Mouse (Mus musculus): Measurements from ENCODE around the gene Klk5. TPM values are rescaled to one million over a fixed set of nuclear protein-coding genes. Genes with fewer than 3 reads are reported as not detected.

Klk5 gene
- polyA plus RNA-seq, 1 experiment from 2014 or later, result not detected

DNA sequence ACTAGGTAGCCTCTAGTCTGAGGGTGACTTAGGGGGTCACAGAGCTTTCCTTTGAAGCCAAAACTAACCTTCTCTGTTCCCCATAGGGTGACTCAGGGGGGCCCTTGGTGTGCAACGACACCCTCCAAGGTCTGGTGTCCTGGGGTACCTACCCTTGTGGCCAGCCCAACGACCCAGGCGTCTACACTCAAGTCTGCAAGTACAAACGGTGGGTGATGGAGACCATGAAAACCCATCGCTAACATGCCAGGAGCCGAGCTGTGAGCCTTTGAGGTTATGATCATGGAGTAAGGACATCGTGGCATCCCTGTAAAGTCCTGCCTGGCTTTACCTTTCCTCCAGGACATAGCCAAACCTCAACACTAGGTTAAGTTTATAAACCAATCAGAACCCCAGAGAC is 26.6 kb upstream of the Klk5 start:
- H3K4me1 ChIP-seq (ENCODE audit: insufficient read depth), result no peaks in the 10 kb centered on the region
- no peak overlapping the region for H3K4me3 ChIP-seq (ENCODE audit: low read depth, low read length)
- TF ChIP-seq CTCF (IDR thresholded peaks at IDR 0.05; ENCODE audit: low read depth) (no peak), EP300 (IDR thresholded peaks at IDR 0.05; ENCODE audit: low read depth) (no peak)
- no peak overlapping the region for H3K27ac ChIP-seq (ENCODE audit: low read depth)
- WGBS (ENCODE audit: insufficient replicate concordance), result 82% methylated on average over 7 of the region's 7 CpGs
- DNase-seq (no peak), ATAC-seq (no peak)
- H3K9ac ChIP-seq (replicated peaks), result no peak overlapping the region
- no peaks in the 10 kb centered on the region for H3K27me3 ChIP-seq (ENCODE audit: insufficient read depth, low read length)
- H3K4me2 ChIP-seq (ENCODE audit: low read depth, low read length), result no peak overlapping the region
- H3K9me3 ChIP-seq (ENCODE audit: low read length), result no peaks in the 10 kb centered on the region
- no peaks in the 10 kb centered on the region for H3K36me3 ChIP-seq (replicated peaks; ENCODE audit: insufficient read depth, low read length)

DNA sequence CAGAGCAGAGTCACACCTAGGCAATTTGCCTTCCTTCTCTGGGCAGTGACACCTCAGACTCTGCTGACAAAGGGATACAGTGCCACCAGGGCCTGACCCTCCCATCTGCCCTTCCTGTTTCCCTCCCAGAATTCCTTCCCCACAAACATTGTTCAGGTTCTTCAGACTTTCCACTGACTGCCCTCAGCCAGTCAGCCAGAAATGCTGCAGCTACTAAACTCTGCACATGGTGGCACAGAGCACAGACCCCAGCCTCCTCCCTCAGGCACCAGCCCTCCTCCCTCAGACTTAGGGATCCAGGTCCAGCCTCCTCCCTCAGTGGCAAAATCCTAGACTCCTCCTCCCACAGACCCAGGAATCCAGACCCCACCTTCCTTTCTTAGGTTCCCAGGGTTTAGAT is 25.0 kb upstream of the Klk5 start:
- DNase-seq (no peak), ATAC-seq (no peak)
- H3K9ac ChIP-seq (replicated peaks), result no peak overlapping the region
- H3K4me1 ChIP-seq (ENCODE audit: insufficient read depth), result no peaks in the 10 kb centered on the region
- no peaks in the 10 kb centered on the region for H3K9me3 ChIP-seq (ENCODE audit: low read length)
- H3K27me3 ChIP-seq (ENCODE audit: insufficient read depth, low read length), result no peaks in the 10 kb centered on the region
- no peaks in the 10 kb centered on the region for H3K36me3 ChIP-seq (replicated peaks; ENCODE audit: insufficient read depth, low read length)
- H3K4me3 ChIP-seq (ENCODE audit: low read depth, low read length), result no peak overlapping the region
- no peak for TF ChIP-seq CTCF (IDR thresholded peaks at IDR 0.05; ENCODE audit: low read depth)
- no peak for TF ChIP-seq EP300 (IDR thresholded peaks at IDR 0.05; ENCODE audit: low read depth)
- H3K4me2 ChIP-seq (ENCODE audit: low read depth, low read length), result no peak overlapping the region
- no peak overlapping the region for H3K27ac ChIP-seq (ENCODE audit: low read depth)

DNA sequence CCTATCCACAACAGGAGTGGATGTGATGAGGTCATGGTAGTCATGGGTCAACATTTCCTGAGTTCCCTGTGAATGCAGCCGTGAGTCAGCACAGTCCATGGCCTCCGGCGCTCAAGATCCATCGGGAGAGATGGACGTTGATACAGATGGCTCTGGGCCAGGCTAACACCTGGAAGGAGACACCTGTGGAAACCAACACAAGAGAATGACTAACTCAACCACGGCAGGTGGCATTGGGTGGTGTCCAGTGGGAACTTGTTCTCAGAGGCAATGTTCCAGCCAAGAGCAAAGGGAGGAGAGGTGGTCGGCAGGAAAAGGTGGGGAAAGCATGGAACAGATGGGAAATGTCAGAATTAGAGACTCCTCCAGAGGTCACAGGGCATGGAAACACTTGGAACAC is 20.2 kb upstream of the Klk5 start:
- TF ChIP-seq CTCF (IDR thresholded peaks at IDR 0.05; ENCODE audit: low read depth) (no peak), EP300 (IDR thresholded peaks at IDR 0.05; ENCODE audit: low read depth) (no peak)
- H3K4me2 ChIP-seq (ENCODE audit: low read depth, low read length), result no peak overlapping the region
- no peaks in the 10 kb centered on the region for H3K4me1 ChIP-seq (ENCODE audit: insufficient read depth)
- WGBS (ENCODE audit: insufficient replicate concordance), result 80% methylated on average over 7 of the region's 7 CpGs
- no peak overlapping the region for H3K9ac ChIP-seq (replicated peaks)
- H3K9me3 ChIP-seq (ENCODE audit: low read length), result no peaks in the 10 kb centered on the region
- no peak overlapping the region for H3K4me3 ChIP-seq (ENCODE audit: low read depth, low read length)
- no peak for DNase-seq
- no peaks in the 10 kb centered on the region for H3K27me3 ChIP-seq (ENCODE audit: insufficient read depth, low read length)
- no peaks in the 10 kb centered on the region for H3K36me3 ChIP-seq (replicated peaks; ENCODE audit: insufficient read depth, low read length)
- ATAC-seq, result no peak
- no peak overlapping the region for H3K27ac ChIP-seq (ENCODE audit: low read depth)

DNA sequence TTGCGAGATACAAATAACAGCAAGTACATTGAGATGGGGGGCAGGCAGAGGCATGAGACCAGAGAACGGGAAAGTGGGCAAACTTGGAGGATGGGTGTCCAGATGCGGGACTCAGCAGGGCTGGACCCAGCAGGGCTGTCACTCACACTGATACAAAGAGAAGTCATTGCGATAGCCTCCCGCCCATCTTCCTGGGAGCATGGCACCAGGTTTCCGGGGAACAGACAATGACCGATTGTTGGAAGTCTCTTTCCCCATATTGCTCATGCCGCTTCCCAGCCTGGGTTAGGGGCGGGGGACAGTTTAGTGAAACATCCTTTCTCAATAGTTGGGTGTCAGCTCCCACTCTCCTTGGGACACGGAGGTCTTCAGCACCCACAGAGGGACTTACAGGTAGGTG is 17.6 kb upstream of the Klk5 start, which contains the start of gene Klk6:
Gene Klk6 (plus strand): TSS at position 301 of the 400 bp plus-strand sequence.
- no peak within 1 kb of the TSS for H3K9ac ChIP-seq (replicated peaks)
- TF ChIP-seq EP300 (IDR thresholded peaks at IDR 0.05; ENCODE audit: low read depth), result no peak
- TF ChIP-seq CTCF (IDR thresholded peaks at IDR 0.05; ENCODE audit: low read depth), result no peak
- no peaks in the 10 kb centered on the region for H3K27me3 ChIP-seq (ENCODE audit: insufficient read depth, low read length)
- H3K36me3 ChIP-seq (replicated peaks; ENCODE audit: insufficient read depth, low read length), result no peaks in the 10 kb centered on the region
- no peak within 1 kb of the TSS for H3K4me2 ChIP-seq (ENCODE audit: low read depth, low read length)
- no peak for ATAC-seq
- H3K4me1 ChIP-seq (ENCODE audit: insufficient read depth), result no peaks in the 10 kb centered on the region
- H3K9me3 ChIP-seq (ENCODE audit: low read length), result no peaks in the 10 kb centered on the region
- 74% methylated on average over 10 of the region's 10 CpGs for WGBS (ENCODE audit: insufficient replicate concordance)
- no peak for DNase-seq
- H3K27ac ChIP-seq (ENCODE audit: low read depth), result no peak within 1 kb of the TSS
- no peak within 1 kb of the TSS for H3K4me3 ChIP-seq (ENCODE audit: low read depth, low read length)

DNA sequence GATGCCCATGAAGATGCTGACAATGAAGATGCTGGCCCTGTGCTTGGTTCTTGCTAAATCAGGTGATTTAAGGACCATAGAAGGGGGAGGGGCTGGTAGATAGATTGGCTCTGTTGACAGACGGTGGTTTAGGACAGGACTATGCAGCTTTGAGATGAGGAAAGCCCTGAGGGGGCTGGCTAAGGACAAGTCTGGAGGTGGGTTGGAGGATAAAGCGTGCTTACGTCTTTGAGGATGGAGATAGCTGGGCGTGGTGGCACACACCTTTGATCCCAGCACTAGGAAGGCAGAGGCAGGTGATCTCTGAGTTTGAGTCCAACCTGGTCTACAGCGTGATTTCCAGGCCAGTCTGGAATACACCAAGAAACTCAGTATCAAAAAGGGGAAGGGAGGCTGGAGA is 15.7 kb upstream of the Klk5 start:
- Histone ChIP-seq H3K9me3 (ENCODE audit: low read length) (no peaks in the 10 kb centered on the region), H3K4me2 (ENCODE audit: low read depth, low read length) (no peak overlapping the region), H3K9ac (replicated peaks) (no peak overlapping the region), H3K4me1 (ENCODE audit: insufficient read depth) (no peaks in the 10 kb centered on the region), H3K27ac (ENCODE audit: low read depth) (no peak overlapping the region), H3K4me3 (ENCODE audit: low read depth, low read length) (no peak overlapping the region), H3K27me3 (ENCODE audit: insufficient read depth, low read length) (no peaks in the 10 kb centered on the region), H3K36me3 (replicated peaks; ENCODE audit: insufficient read depth, low read length) (no peaks in the 10 kb centered on the region)
- ATAC-seq (no peak), DNase-seq (no peak)
- WGBS (ENCODE audit: insufficient replicate concordance), result 75% methylated on average over 5 of the region's 5 CpGs
- TF ChIP-seq CTCF (IDR thresholded peaks at IDR 0.05; ENCODE audit: low read depth) (no peak), EP300 (IDR thresholded peaks at IDR 0.05; ENCODE audit: low read depth) (no peak)

DNA sequence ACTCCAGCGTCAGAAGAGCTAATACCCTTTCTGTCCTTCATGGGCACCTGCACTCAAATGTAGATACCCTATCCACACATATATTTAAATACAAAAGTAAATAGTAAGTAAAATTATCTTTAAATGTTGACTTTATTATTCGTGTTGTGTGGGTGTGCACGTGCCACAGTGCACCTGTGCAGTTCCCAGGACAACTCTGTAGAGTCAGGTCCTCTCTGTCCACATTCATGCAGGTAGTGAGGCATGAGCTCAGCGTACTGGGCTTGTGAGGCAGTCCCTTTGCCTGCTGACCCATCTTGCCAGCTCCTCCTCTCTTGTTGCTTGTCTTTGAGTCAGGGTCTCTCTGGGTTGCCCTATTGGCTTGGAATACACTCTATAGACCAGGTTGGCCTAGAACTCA is 14.1 kb upstream of the Klk5 start:
- 71% methylated on average over 4 of the region's 4 CpGs for WGBS (ENCODE audit: insufficient replicate concordance)
- Histone ChIP-seq H3K4me2 (ENCODE audit: low read depth, low read length) (no peak overlapping the region), H3K36me3 (replicated peaks; ENCODE audit: insufficient read depth, low read length) (no peaks in the 10 kb centered on the region), H3K4me3 (ENCODE audit: low read depth, low read length) (no peak overlapping the region), H3K9ac (replicated peaks) (no peak overlapping the region), H3K27ac (ENCODE audit: low read depth) (no peak overlapping the region), H3K27me3 (ENCODE audit: insufficient read depth, low read length) (no peaks in the 10 kb centered on the region), H3K9me3 (ENCODE audit: low read length) (no peaks in the 10 kb centered on the region), H3K4me1 (ENCODE audit: insufficient read depth) (no peaks in the 10 kb centered on the region)
- TF ChIP-seq CTCF (IDR thresholded peaks at IDR 0.05; ENCODE audit: low read depth) (no peak), EP300 (IDR thresholded peaks at IDR 0.05; ENCODE audit: low read depth) (no peak)
- no peak for ATAC-seq
- DNase-seq, result no peak

DNA sequence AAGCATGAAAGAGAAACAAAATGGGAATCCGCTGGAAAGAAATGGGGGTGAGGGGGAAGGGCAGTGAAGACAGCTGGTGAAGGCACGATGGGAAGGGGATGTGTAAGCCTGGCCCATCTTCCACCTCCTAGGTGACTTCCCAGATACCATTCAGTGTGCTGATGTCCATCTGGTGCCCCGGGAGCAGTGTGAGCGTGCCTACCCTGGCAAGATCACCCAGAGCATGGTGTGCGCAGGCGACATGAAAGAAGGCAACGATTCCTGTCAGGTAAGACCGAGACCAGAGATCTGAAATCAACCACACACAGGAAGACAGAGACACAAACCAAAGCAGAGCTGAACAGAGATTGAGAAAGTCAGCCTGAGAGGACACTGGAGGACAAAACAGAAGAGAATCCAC is 12.8 kb upstream of the Klk5 start:
- ATAC-seq, result no peak
- WGBS (ENCODE audit: insufficient replicate concordance), result 71% methylated on average over 8 of the region's 8 CpGs
- no peaks in the 10 kb centered on the region for H3K36me3 ChIP-seq (replicated peaks; ENCODE audit: insufficient read depth, low read length)

More for the DNA sequence above, 12.8 kb upstream of the Klk5 start:
- TF ChIP-seq EP300 (IDR thresholded peaks at IDR 0.05; ENCODE audit: low read depth), result no peak
- no peak for TF ChIP-seq CTCF (IDR thresholded peaks at IDR 0.05; ENCODE audit: low read depth)
- Histone ChIP-seq H3K4me2 (ENCODE audit: low read depth, low read length) (no peak overlapping the region), H3K27me3 (ENCODE audit: insufficient read depth, low read length) (no peaks in the 10 kb centered on the region), H3K27ac (ENCODE audit: low read depth) (no peak overlapping the region), H3K9me3 (ENCODE audit: low read length) (no peaks in the 10 kb centered on the region), H3K4me1 (ENCODE audit: insufficient read depth) (no peaks in the 10 kb centered on the region), H3K4me3 (ENCODE audit: low read depth, low read length) (no peak overlapping the region), H3K9ac (replicated peaks) (no peak overlapping the region)
- no peak for DNase-seq
